Mouse (Mus musculus) kidney, adult 10 weeks (tissue): ENCODE results near the gene Lhx1. TPM values are rescaled to one million over a fixed set of nuclear protein-coding genes. Genes with fewer than 3 reads are reported as not detected.

Experiments used
- polyA plus RNA-seq: library from polyadenylated mRNA; stranded (reverse); fragments of 350-450 nt; fragmentation: Illumina TruSeq; extraction: RNeasy Lipid Tissue Mini Kit (QIAGEN cat#74804); gene quantifications from one replicate; pipeline ENCODE4 v1.2.3, GENCODE M21; 2014; ENCODE audit warnings: low read depth, low replicate concordance

Lhx1 gene
- 13.7 TPM for polyA plus RNA-seq

GRCm38 (mm10) chr11:84525421-84526274 is at the start of gene Lhx1:
Gene Lhx1, minus strand, starts transcription at chr11:84525535.

DNA sequence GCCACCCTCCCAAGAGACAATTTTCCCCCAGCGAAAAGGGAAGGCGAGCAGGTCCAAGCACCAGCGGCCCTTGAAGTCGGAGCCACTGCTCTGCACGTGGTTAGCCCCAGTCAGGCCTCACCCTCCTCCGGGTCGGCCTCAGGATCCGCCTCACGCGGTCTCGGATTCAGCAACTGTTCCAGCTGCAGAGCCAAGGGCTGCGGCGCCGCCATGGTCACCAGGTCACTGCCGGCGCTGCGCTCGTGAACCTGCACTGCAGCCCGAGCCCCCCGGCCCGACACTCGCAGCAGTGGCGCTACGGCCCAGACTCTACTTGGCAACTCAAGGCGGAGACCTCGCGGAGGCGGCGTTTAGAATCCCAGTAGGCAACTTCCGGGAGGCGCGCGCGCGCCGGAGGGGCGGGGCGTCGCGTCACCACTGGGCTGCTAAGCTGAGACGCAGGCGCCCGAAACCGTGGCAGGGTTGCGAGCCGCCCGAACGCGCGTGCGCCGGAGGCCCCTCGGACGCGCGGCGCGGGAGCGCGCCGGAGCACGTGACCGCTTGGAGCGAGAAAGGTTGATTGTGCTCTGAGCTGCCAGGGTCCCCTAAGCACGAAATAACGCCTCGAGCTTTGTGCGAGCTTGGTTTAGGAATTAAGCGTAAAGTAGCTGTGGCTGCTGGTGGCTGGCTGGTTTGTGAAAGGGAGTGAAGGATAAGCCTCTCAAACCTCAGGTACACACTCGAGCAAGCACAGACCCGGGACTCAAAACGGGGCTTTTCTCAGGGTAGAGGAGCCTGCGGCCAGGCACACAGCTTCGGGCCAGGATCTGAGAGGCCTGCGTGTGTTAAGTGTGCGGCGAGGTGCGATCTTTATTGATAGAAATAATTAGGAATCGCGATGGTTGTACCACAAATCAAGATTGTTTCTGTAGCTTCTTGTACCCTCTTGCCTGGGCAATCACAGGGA is 11.9 kb downstream of the Lhx1 start, which contains the start of gene Aatf:
Gene Aatf, minus strand, starts transcription at position 352 of the 946 bp plus-strand sequence.

Other genes with a start within 250 kb of the Lhx1 start
- gene Aatf, start 12.0 kb downstream of the Lhx1 start, polyA plus RNA-seq: 19.7 TPM